Mouse (Mus musculus): Measurements from ENCODE around the gene Ezr.
"Not testable (repeated sequence)": the region's sequence is repeated elsewhere in the genome, so short reads cannot be mapped to it uniquely, and the experiment has no call there.

DNA sequence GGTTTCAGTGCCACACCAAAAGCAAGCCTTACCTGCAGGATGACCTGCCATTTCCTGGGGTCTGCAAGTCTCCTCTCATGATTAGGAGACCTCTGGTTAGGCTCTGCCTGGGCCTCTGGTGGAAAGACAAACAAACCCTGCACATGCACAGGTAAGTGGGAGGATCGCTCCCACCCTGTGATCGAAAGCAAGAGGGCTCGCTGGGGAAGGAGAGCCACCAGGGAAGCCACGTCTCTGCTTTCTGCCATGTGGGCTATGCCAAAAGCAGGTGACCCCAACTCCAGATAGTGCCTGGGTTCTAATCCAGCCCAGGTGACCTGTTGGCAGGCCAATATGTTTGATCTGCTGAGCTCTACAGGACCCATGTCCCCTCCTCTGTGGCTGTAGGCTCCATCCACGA lies 76.1 kb downstream of the Ezr start:
- not testable (repeated sequence) for TF ChIP-seq CTCF (IDR thresholded peaks at IDR 0.05; ENCODE audit: low read depth); EP300 (optimal IDR thresholded peaks at IDR 0.05)

Measured in stomach, postnatal 0 days (tissue).